Mouse (Mus musculus) embryonic stem cell, embryonic (primary cell): ENCODE measurements around the gene Vpreb3.

ENCODE experiments used
- CTCF ChIA-PET, 4 experiments: fragments of 300-600 bp in 2 of 4; fragments of 350-600 bp in 2 of 4; sonication (Branson Sonifier 250); formaldehyde crosslinking; loops; one replicate each; lab custom pipeline; 2022; ENCODE audit warnings: inconsistent platforms in 2 of 4; lab: Charles Lee
- POLR2A ChIA-PET, 4 experiments: fragments of 300-600 bp in 2 of 4; fragments of 350-600 bp in 2 of 4; sonication (Branson Sonifier 250); formaldehyde crosslinking; loops; one replicate each; lab custom pipeline; 2022; ENCODE audit warnings: antibody characterized with exemption in 4 of 4, inconsistent platforms in 1 of 4; lab: Charles Lee

Vpreb3 gene

GRCm38 (mm10) chr10:75939481-75940234, 3.2 kb upstream of the Vpreb3 start:
- ChIA-PET POLR2A (interaction anchor here (0.5 to 9.6 kb wide), 45 partner anchors 8 to 351 kb away, joined by 3 to 139 read pairs (median 5); partner anchors contain the start of genes Ddt (in 3 of the 4), Smarcb1 (in 3 of the 4), Chchd10 (in 2 of the 4) and Mif (in 2 of the 4)), CTCF (interaction anchor here in 2 of 4 experiments (0.6 kb wide), 2 partner anchors 56 to 759 kb away, joined by 3 read pairs; no protein-coding TSS in a partner anchor)

- POLR2A ChIA-PET: interaction anchor here (0.6 to 9.6 kb wide), 41 partner anchors 9 to 305 kb away, joined by 3 to 139 read pairs (median 4); partner anchors contain the start of genes Mif (in 3 of the 4), Smarcb1 (in 3 of the 4), Chchd10 (in 2 of the 4) and Ddt (in 2 of the 4)
These were observed 2.3 kb upstream of the Vpreb3 start, which contains the start of gene Gm867 for GRCm38 (mm10) chr10:75940520-75940919. TSS of gene Gm867 (minus strand) at chr10:75940672.

GRCm38 (mm10) chr10:75941042-75941824, 1.6 kb upstream of the Vpreb3 start:
- ChIA-PET POLR2A (interaction anchor here (0.6 to 9.6 kb wide), 39 partner anchors 9 to 1824 kb away, joined by 3 to 139 read pairs (median 5); partner anchors contain the start of genes Mif (in 3 of the 4), Smarcb1 (in 3 of the 4), Chchd10 (in 2 of the 4) and Ddt (in 2 of the 4)), CTCF (interaction anchor here in 3 of 4 experiments (0.6 to 1.6 kb wide), 7 partner anchors 10 to 90 kb away, joined by 3 to 6 read pairs (median 4); partner anchors contain the start of gene Gm5134 (in 1 of the 3))

More at GRCm38 (mm10) chr10:75940520-75940919, 2.3 kb upstream of the Vpreb3 start, which contains the start of gene Gm867:
- CTCF ChIA-PET: interaction anchor here in 3 of 4 experiments (0.6 to 1.6 kb wide), 4 partner anchors 10 to 89 kb away, joined by 3 to 12 read pairs (median 5); no protein-coding TSS in a partner anchor

- ChIA-PET POLR2A (interaction anchor here in 3 of 4 experiments (0.6 to 9.6 kb wide), 23 partner anchors 7 to 292 kb away, joined by 3 to 128 read pairs (median 5); partner anchors contain the start of genes Smarcb1 (in 3 of the 3), Mmp11 (in 2 of the 3), Chchd10 (in 1 of the 3) and Mif (in 1 of the 3)), CTCF (interaction anchor here in 2 of 4 experiments (0.5 to 0.9 kb wide), 3 partner anchors 11 to 383 kb away, joined by 3 to 4 read pairs (median 3); no protein-coding TSS in a partner anchor)
These were observed 1.4 kb downstream of the Vpreb3 start for GRCm38 (mm10) chr10:75944066-75944772.

DNA sequence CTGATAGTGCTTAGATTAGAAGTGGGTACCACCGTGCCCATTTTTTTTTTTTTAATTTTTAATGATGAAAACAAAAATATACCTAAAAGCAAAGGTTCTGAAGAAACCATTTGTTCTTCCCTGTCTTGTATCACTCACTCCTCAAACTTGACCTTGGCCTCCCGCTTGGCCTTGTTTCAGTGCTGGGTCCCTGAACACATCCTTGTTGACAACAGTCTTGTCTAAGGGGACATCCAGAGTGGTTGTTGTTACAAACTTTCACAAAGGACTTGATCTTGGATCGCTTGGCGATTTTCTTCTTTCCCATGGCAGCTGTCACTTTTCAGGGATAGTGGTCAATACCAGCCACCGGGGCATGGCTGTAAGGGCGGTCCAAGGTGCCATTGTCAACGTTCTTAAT, 2.4 kb downstream of the Vpreb3 start:
- CTCF ChIA-PET: interaction anchor here in 1 of 4 experiments (0.9 kb wide), 1 partner anchor 62 kb away, joined by 3 read pairs; no protein-coding TSS in a partner anchor
- POLR2A ChIA-PET: interaction anchor here in 3 of 4 experiments (1.1 to 4.8 kb wide), 14 partner anchors 7 to 109 kb away, joined by 3 to 31 read pairs (median 8); partner anchors contain the start of genes Mif (in 2 of the 3), Mmp11 (in 2 of the 3) and Chchd10 (in 1 of the 3)

- POLR2A ChIA-PET: interaction anchor here (1.0 to 4.8 kb wide), 13 partner anchors 8 to 110 kb away, joined by 3 to 31 read pairs (median 5); partner anchors contain the start of genes Mif (in 2 of the 4), Mmp11 (in 2 of the 4) and Chchd10 (in 1 of the 4)
- CTCF ChIA-PET: no interaction called here
These were observed 3.0 kb downstream of the Vpreb3 start for GRCm38 (mm10) chr10:75945896-75946295.

GRCm38 (mm10) chr10:75948079-75948478, 5.2 kb downstream of the Vpreb3 start:
- ChIA-PET CTCF (interaction anchor here in 1 of 4 experiments (0.9 kb wide), 1 partner anchor 94 kb away, joined by 4 read pairs; no protein-coding TSS in a partner anchor), POLR2A (interaction anchor here in 3 of 4 experiments (0.6 to 4.9 kb wide), 8 partner anchors 9 to 114 kb away, joined by 3 to 77 read pairs (median 8); partner anchors contain the start of genes Mmp11 (in 2 of the 3) and Gm867 (in 1 of the 3))

- POLR2A ChIA-PET: interaction anchor here in 3 of 4 experiments (0.6 to 4.9 kb wide), 28 partner anchors 9 to 299 kb away, joined by 3 to 77 read pairs (median 6); partner anchors contain the start of genes Chchd10 (in 3 of the 3), Gm867 (in 2 of the 3), Gstt2 (in 2 of the 3) and Mif (in 2 of the 3)
- CTCF ChIA-PET: interaction anchor here in 2 of 4 experiments (1.3 to 2.8 kb wide), 10 partner anchors 17 to 363 kb away, joined by 3 to 23 read pairs (median 8); partner anchors contain the start of genes Chchd10 (in 1 of the 2) and Gstt2 (in 1 of the 2)
These were observed 6.5 kb downstream of the Vpreb3 start for GRCm38 (mm10) chr10:75949053-75950045.

- ChIA-PET POLR2A (interaction anchor here (0.6 to 4.9 kb wide), 46 partner anchors 11 to 1077 kb away, joined by 3 to 77 read pairs (median 6); partner anchors contain the start of genes Smarcb1 (in 3 of the 4), Chchd10 (in 2 of the 4), Gm867 (in 2 of the 4) and Mif (in 2 of the 4)), CTCF (interaction anchor here (0.5 to 2.8 kb wide), 67 partner anchors 9 to 1106 kb away, joined by 3 to 23 read pairs (median 4); partner anchors contain the start of genes Chchd10 (in 2 of the 4), Ddt (in 2 of the 4), Gm867 (in 1 of the 4) and Gstt2 (in 1 of the 4))
These were observed 7.9 kb downstream of the Vpreb3 start for GRCm38 (mm10) chr10:75950791-75951210.

DNA sequence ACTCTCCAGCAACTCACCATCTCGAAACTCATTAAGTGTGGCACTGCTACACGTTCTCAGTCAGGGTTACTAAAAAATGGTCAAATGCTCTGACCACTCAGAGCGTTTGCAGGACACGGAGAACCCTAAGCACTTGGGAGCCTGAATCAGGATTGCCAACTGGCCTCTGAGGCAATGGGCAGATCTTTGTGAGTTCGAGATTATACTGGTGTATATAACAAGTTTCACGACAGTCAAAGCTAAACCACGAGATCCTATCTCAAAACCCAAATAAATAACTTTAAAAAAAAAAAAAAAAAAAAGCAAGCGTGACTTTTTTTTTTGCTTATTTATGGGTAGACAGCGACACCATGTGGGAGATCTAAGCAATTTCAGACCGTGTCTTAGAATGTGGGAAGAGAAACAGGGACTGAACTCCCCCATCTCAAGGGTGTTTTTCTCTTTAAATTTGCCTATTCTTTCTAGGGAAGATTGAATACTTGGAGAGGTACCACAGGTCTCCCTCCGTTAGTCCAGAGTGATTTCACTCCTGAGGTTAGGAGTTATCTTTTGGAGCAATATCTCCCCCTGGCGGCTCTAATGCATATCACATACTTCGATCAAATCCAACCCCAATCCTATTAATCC, 8.7 kb downstream of the Vpreb3 start:
- ChIA-PET CTCF (interaction anchor here (0.6 to 2.8 kb wide), 58 partner anchors 10 to 1105 kb away, joined by 3 to 23 read pairs (median 4); partner anchors contain the start of genes Chchd10 (in 2 of the 4), Gm867 (in 1 of the 4), Gstt2 (in 1 of the 4) and Mmp11 (in 1 of the 4)), POLR2A (interaction anchor here (0.6 to 4.9 kb wide), 45 partner anchors 11 to 1076 kb away, joined by 3 to 77 read pairs (median 6); partner anchors contain the start of genes Smarcb1 (in 3 of the 4), Chchd10 (in 2 of the 4), Ddt (in 2 of the 4) and Gm867 (in 2 of the 4))

DNA sequence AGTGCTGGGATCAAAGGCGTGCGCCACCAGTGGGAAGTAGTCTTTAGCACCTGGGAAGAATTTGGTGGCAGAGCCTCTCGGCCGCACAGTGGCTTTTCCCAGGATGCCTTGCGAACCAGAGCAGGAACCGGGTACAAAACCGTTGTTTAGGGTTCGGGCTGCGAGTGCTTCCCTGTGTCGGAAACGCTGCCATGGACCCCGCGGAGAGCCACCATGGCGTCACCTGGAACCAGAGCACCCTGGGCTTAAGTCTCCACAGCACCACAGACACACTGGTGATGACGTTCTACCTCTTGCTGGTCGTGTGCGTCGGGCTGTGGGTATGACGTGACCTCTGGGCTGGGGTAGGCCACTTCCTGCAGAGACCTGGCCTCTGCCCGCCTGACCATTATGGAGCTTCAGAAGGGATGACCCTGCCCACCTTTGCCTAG, 11.5 kb downstream of the Vpreb3 start, which contains the start of gene Gm5134:
Gene Gm5134, plus strand, starts transcription at position 134 of the 431 bp plus-strand sequence.
- CTCF ChIA-PET: interaction anchor here in 1 of 4 experiments (0.7 to 1.4 kb wide), 5 partner anchors 13 to 190 kb away, joined by 3 to 5 read pairs (median 4); partner anchors contain the start of genes Cabin1 and Mif
- POLR2A ChIA-PET: interaction anchor here in 3 of 4 experiments (0.5 to 1.2 kb wide), 7 partner anchors 17 to 181 kb away, joined by 3 to 8 read pairs (median 3); partner anchors contain the start of genes Ddt (in 1 of the 3) and Mif (in 1 of the 3)

GRCm38 (mm10) chr10:75973846-75974245, 31.0 kb downstream of the Vpreb3 start:
- ChIA-PET CTCF (interaction anchor here in 2 of 4 experiments (0.6 to 2.2 kb wide), 7 partner anchors 44 to 287 kb away, joined by 3 to 10 read pairs (median 3); no protein-coding TSS in a partner anchor), POLR2A (interaction anchor here (0.6 to 2.8 kb wide), 6 partner anchors 10 to 396 kb away, joined by 3 to 6 read pairs (median 3); no protein-coding TSS in a partner anchor)

GRCm38 (mm10) chr10:75975216-75975615, 32.4 kb downstream of the Vpreb3 start:
- POLR2A ChIA-PET: interaction anchor here in 2 of 4 experiments (0.5 to 2.8 kb wide), 3 partner anchors 13 to 75 kb away, joined by 4 to 7 read pairs (median 6); no protein-coding TSS in a partner anchor

More at GRCm38 (mm10) chr10:75975216-75975615, 32.4 kb downstream of the Vpreb3 start:
- CTCF ChIA-PET: interaction anchor here in 3 of 4 experiments (0.6 to 1.2 kb wide), 5 partner anchors 13 to 226 kb away, joined by 3 to 4 read pairs (median 3); no protein-coding TSS in a partner anchor
